Mouse (Mus musculus): ENCODE measurements at regions not wholly inside any gene's neighbourhood (a gene's known extent, or its start where the extent isn't known, plus 50 kb on each side); places are given as distances from the start of the nearest gene placed in this dataset.

DNA sequence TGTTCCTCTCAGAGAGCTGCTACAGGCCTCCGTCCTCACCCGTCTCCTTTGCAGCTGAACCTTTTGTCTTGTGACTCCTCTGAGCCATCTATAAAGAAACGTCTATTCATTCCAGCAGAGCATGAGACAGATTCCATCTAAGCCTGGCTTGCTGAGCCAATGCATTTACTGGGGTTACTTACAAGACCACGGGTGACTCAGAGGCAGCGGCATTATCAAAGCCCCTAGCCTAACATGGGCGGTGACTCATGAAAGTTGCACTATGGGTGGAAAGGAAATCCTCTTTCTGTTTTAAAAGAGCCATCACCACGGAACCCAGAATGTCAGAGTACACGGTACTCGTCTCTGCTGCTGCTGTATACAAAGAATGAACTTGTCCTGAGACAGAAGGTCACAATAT is 62.8 kb upstream of the Rbms3 start:
- DNase-seq (ENCODE audit: low spot score) = peak; percentile 18

DNA sequence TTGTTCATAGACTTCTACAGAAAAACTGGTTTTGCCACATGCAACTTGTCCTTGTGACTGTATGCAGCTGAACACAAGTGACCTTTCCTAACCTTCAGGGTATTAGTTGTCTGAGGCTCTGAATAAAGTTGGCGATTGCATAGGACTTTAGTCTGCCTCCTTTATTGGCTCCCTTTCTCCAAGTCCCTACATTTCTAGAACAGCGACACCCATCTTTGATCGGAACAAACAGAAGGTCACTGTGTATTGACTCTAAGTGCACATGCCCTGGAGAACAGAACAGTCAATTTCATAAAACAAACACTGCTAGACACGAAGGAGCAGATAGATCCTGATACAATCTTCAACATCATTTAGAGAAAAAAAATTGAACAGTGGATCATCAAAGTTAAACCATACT is 60.2 kb upstream of the Rbms3 start:
- no peak for DNase-seq (ENCODE audit: low spot score)
